Mouse (Mus musculus) cerebellum, adult 2 months (tissue): ENCODE measurements around the gene Nrtn. TPM values are rescaled to one million over a fixed set of nuclear protein-coding genes. Genes with fewer than 3 reads are reported as not detected.

Experiments
- DNase-seq, 2 experiments: peaks; one replicate each; pipeline ENCODE4 v3.0.0; 2021
- H3K27ac ChIP-seq: fragments of 200-500 bp; 2 replicates; pipeline ENCODE4 v1.5.1; 2012; ENCODE audit warnings: low read length, control low read depth, inconsistent platforms; ENCODE audit not compliant: insufficient read depth
- H3K27me3 ChIP-seq: fragments of 200-500 bp; 2 replicates; pipeline ENCODE4 v1.6.1; 2012; ENCODE audit warnings: inconsistent platforms, mild to moderate bottlenecking, low read length, moderate library complexity; ENCODE audit not compliant: control insufficient read depth, insufficient read depth
- H3K4me1 ChIP-seq: fragments of 200-500 bp; 2 replicates; pipeline ENCODE4 v1.6.1; 2011; ENCODE audit warnings: low read length; ENCODE audit not compliant: control insufficient read depth, insufficient read depth
- H3K4me3 ChIP-seq: fragments of 200-500 bp; replicated peaks from 2 replicates; pipeline ENCODE3; 2011; ENCODE audit warnings: mild to moderate bottlenecking, low read depth, low read length, control low read depth; ENCODE audit not compliant: insufficient read depth
- CTCF ChIP-seq: fragments of 200-500 bp; IDR thresholded peaks from 2 replicates; pipeline ENCODE4 v1.5.1; 2011; ENCODE audit warnings: low read depth, mild to moderate bottlenecking, control low read depth, low read length, moderate library complexity, borderline replicate concordance; ENCODE audit not compliant: insufficient read depth
- POLR2A ChIP-seq: fragments of 200-500 bp; IDR thresholded peaks from 2 replicates; pipeline ENCODE4 v1.6.1; 2011; ENCODE audit warnings: low read length, control low read depth, borderline replicate concordance; ENCODE audit not compliant: insufficient read depth
- WGBS: fragments of 180-500 bp; shearing (Covaris S2); methylation state at CpG from one replicate; pipeline ENCODE4 v1.1.7; 2018; 5-methylcytosine and 5-hydroxymethylcytosine counted together
- polyA plus RNA-seq: library from polyadenylated mRNA; depleted of rRNA; stranded (reverse); fragments of >200 nt; gene quantifications from 2 replicates; pipeline ENCODE4 v1.2.3, GENCODE M21; 2012; rRNA removed

Nrtn gene
- polyA plus RNA-seq, 1 experiment: 9.3 TPM

GRCm38 (mm10) chr17:56708692-56709091 is 48.6 kb downstream of the Nrtn start:
- 24% methylated on average over 4 of the region's 4 CpGs for WGBS
- TF ChIP-seq CTCF (no peak), POLR2A (no peak)
- H3K27me3 ChIP-seq: no peaks in the 10 kb centered on the region
- no peak overlapping the region for H3K27ac ChIP-seq
- H3K4me3 ChIP-seq: no peak overlapping the region
- no peaks in the 10 kb centered on the region for H3K4me1 ChIP-seq
- no peak for DNase-seq

- TF ChIP-seq CTCF (no peak), POLR2A (no peak)
- Histone ChIP-seq H3K4me3 (no peak overlapping the region), H3K4me1 (no peaks in the 10 kb centered on the region), H3K27ac (no peak overlapping the region), H3K27me3 (no peaks in the 10 kb centered on the region)
- DNase-seq: no peak
- WGBS: 94% methylated on average over 1 of the region's 1 CpGs
These were observed 50.8 kb downstream of the Nrtn start for GRCm38 (mm10) chr17:56706515-56706914.

GRCm38 (mm10) chr17:56703038-56703437 is 54.3 kb downstream of the Nrtn start:
- WGBS: 81% methylated on average over 4 of the region's 4 CpGs
- no peak for DNase-seq
- no peaks in the 10 kb centered on the region for H3K27me3 ChIP-seq
- H3K4me3 ChIP-seq: no peak overlapping the region
- TF ChIP-seq CTCF: no peak
- no peak for TF ChIP-seq POLR2A
- H3K4me1 ChIP-seq: no peaks in the 10 kb centered on the region
- H3K27ac ChIP-seq: no peak overlapping the region

Other genes with a start within 250 kb of the Nrtn start
- gene Znrf4, start 245.1 kb downstream of the Nrtn start, polyA plus RNA-seq: not detected in 2 replicates
- gene Gm20219, start 203.1 kb downstream of the Nrtn start, polyA plus RNA-seq: 7.2 and 7.8 TPM in 2 replicates
- gene Safb2, start 172.9 kb downstream of the Nrtn start, polyA plus RNA-seq: 137 and 143 TPM in 2 replicates
- gene Safb, start 172.7 kb downstream of the Nrtn start, polyA plus RNA-seq: 139 and 141 TPM in 2 replicates
- gene 2410015M20Rik, start 147.8 kb downstream of the Nrtn start, polyA plus RNA-seq: 154 and 169 TPM in 2 replicates
- 1,004 and 1,008 TPM in 2 replicates for gene Rpl36, start 144.1 kb downstream of the Nrtn start, polyA plus RNA-seq
- 86.0 and 88.7 TPM in 2 replicates for gene Lonp1, start 130.6 kb downstream of the Nrtn start, polyA plus RNA-seq
- gene Catsperd, start 129.4 kb downstream of the Nrtn start, polyA plus RNA-seq: 1.2 and 1.4 TPM in 2 replicates
- 122 and 125 TPM in 2 replicates for gene Ranbp3, start 84.2 kb downstream of the Nrtn start, polyA plus RNA-seq
- gene Ndufa11, start 39.8 kb downstream of the Nrtn start, polyA plus RNA-seq: 518 and 557 TPM in 2 replicates
- 17.0 and 18.2 TPM in 2 replicates for gene Vmac, start 39.5 kb downstream of the Nrtn start, polyA plus RNA-seq
- 168 and 169 TPM in 2 replicates for gene Dus3l, start 7.2 kb upstream of the Nrtn start, polyA plus RNA-seq
- 3.0 and 3.5 TPM in 2 replicates for gene Prr22, start 12.7 kb upstream of the Nrtn start, polyA plus RNA-seq
- 3.1 and 3.6 TPM in 2 replicates for gene Rfx2, start 73.5 kb upstream of the Nrtn start, polyA plus RNA-seq
- gene Acsbg2, start 116.9 kb upstream of the Nrtn start, polyA plus RNA-seq: 0.03 TPM in 2 replicates
- 0.03 TPM in 1 of 2 replicates, not detected in the other for gene 1700061G19Rik, start 117.9 kb upstream of the Nrtn start, polyA plus RNA-seq
- 45.7 and 47.9 TPM in 2 replicates for gene Mllt1, start 177.9 kb upstream of the Nrtn start, polyA plus RNA-seq
- not detected in 2 replicates for gene Acer1, start 224.6 kb upstream of the Nrtn start, polyA plus RNA-seq
- gene Clpp, start 232.8 kb upstream of the Nrtn start, polyA plus RNA-seq: 167 and 175 TPM in 2 replicates
- gene Alkbh7, start 239.8 kb upstream of the Nrtn start, polyA plus RNA-seq: 56.7 and 70.4 TPM in 2 replicates
- 0.41 TPM in 1 of 2 replicates, not detected in the other for gene Pspn, start 242.5 kb upstream of the Nrtn start, polyA plus RNA-seq